Mouse (Mus musculus) testis, adult 2 months (tissue): ENCODE results near the gene Rsad1.

Experiments used
- CTCF ChIP-seq: fragments of 200-500 bp; IDR thresholded peaks from 2 replicates; pipeline ENCODE4 v1.5.1; 2012; ENCODE audit warnings: low read depth, mild to moderate bottlenecking, inconsistent platforms, low read length, moderate library complexity; ENCODE audit not compliant: control insufficient read depth, insufficient read depth, insufficient replicate concordance
- POLR2A ChIP-seq: fragments of 200-500 bp; IDR thresholded peaks from 2 replicates; pipeline ENCODE4 v1.6.1; 2012; ENCODE audit warnings: low read depth, mild to moderate bottlenecking, inconsistent platforms, low read length, moderate library complexity; ENCODE audit not compliant: control insufficient read depth

GRCm38 (mm10) chr11:94543344-94543743, 5.7 kb downstream of the Rsad1 start:
- TF ChIP-seq CTCF (no peak), POLR2A (no peak)
